Mouse (Mus musculus) embryonic stem cell, embryonic (primary cell): ENCODE results near the gene Rpp14.

ENCODE experiments used
- CTCF ChIA-PET, 4 experiments: fragments of 300-600 bp in 2 of 4; fragments of 350-600 bp in 2 of 4; sonication (Branson Sonifier 250); formaldehyde crosslinking; loops; one replicate each; lab custom pipeline; 2022; ENCODE audit warnings: inconsistent platforms in 2 of 4; lab: Charles Lee
- POLR2A ChIA-PET, 4 experiments: fragments of 300-600 bp in 2 of 4; fragments of 350-600 bp in 2 of 4; sonication (Branson Sonifier 250); formaldehyde crosslinking; loops; one replicate each; lab custom pipeline; 2022; ENCODE audit warnings: antibody characterized with exemption in 4 of 4, inconsistent platforms in 1 of 4; lab: Charles Lee

Rpp14 gene

GRCm38 (mm10) chr14:8080165-8080679 is at the start of gene Rpp14:
TSS of gene Rpp14 (plus strand) at chr14:8080367.
- ChIA-PET CTCF (no interaction called here), POLR2A (interaction anchor here in 1 of 4 experiments (0.7 to 1.1 kb wide), 3 partner anchors 12 to 134 kb away, joined by 3 to 4 read pairs (median 4); partner anchors contain the start of gene Kctd6)

DNA sequence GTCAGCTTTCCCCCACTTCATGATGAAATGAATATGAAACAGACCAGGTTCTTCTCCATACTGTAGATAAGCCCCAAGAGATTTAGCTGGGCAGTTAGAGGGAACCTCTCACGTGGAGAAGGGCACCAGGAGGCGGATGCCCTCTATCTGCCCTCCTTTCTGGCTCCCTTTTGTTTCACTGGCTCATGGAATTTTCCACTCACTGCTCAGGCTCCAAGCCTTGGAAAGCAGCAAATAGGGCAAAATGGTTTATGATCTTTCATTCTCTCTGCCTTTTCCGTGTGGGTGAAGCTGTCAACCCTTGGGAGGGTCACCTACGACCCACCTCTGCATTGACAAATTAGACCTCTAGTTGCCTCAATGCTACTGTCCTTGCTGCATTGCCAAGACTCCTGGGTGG is 49.6 kb upstream of the Rpp14 start:
- POLR2A ChIA-PET, result interaction anchor here in 2 of 4 experiments (0.6 to 1.0 kb wide), 2 partner anchors 12 to 265 kb away, joined by 3 to 6 read pairs; no protein-coding TSS in a partner anchor
- CTCF ChIA-PET, result interaction anchor here in 2 of 4 experiments (1.5 to 1.8 kb wide), 2 partner anchors 33 kb away, joined by 5 to 6 read pairs; no protein-coding TSS in a partner anchor

DNA sequence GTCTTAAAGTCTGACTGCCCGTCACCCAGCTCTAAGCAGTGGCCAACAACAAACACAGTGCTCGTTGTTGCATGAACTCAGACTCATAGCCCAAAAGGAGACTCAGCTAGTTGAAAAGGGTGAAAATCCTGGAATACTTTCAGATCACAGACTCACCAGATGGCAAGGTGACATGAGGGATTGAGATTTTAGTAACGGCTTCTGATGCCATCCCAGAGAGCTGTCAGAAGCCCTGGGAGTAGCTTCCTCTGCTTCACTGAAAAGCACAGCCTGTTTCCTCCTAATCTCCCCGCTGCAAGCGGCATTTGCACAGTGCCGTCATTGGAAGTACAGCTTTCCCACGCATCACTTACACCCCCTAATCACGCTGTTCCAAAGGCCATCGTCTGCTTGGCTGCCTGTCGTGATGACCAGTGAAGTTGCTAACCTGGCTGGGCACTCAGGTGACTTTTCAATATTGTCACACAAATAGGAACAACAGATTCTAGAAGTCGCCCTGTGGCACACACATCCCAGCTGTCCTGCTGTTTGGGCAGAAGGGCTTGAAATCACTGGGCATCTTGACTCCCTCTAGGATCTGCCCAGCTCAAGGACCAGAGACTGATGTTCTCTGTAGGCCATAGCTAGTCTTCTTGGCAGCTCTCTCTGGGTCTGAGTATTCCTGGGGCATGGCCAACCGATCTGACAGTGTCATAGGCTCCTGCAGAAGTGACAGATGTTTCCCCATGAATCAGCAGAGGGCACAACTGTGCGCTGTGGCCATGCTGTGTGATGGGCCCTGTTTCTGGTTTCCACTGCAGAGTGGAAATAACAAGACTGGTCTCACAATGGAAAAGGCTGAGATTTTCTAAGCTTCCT is 47.9 kb upstream of the Rpp14 start:
- ChIA-PET POLR2A (interaction anchor here in 1 of 4 experiments (0.6 to 1.5 kb wide), 4 partner anchors 22 to 255 kb away, joined by 3 read pairs; no protein-coding TSS in a partner anchor), CTCF (interaction anchor here in 1 of 4 experiments (1.1 kb wide), 1 partner anchor 35 kb away, joined by 4 read pairs; no protein-coding TSS in a partner anchor)

- ChIA-PET POLR2A (no interaction called here), CTCF (interaction anchor here in 1 of 4 experiments (0.5 kb wide), 1 partner anchor 354 kb away, joined by 3 read pairs; no protein-coding TSS in a partner anchor)
Observed at GRCm38 (mm10) chr14:8034561-8034960, 45.6 kb upstream of the Rpp14 start.

- ChIA-PET POLR2A (interaction anchor here in 1 of 4 experiments (1.3 kb wide), 1 partner anchor 12 kb away, joined by 3 read pairs; no protein-coding TSS in a partner anchor), CTCF (interaction anchor here in 1 of 4 experiments (1.5 kb wide), 1 partner anchor 39 kb away, joined by 8 read pairs; no protein-coding TSS in a partner anchor)
Observed at GRCm38 (mm10) chr14:8035951-8036350, 44.2 kb upstream of the Rpp14 start.

DNA sequence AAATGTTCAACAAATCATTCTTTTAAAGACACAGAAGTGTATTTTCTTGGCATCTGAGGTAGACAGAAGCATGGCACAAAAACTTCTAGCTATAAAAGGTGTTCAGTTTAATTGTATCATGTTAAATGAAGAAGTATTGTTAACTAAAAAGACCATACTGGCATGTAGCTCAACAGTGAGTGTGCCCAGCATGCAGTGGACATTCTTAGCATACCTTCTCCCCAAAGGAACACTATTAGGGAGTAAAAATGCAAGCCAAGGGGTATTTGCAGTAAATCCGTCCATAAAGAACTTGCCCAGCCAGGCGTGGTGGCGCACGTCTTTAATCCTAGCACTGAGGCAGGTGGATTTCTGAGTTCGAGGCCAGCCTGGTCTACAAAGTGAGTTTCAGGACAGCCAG is 43.8 kb upstream of the Rpp14 start:
- POLR2A ChIA-PET, result interaction anchor here in 1 of 4 experiments (1.3 kb wide), 1 partner anchor 12 kb away, joined by 3 read pairs; no protein-coding TSS in a partner anchor
- CTCF ChIA-PET, result interaction anchor here in 1 of 4 experiments (1.4 to 1.5 kb wide), 2 partner anchors 39 to 92 kb away, joined by 4 to 8 read pairs; no protein-coding TSS in a partner anchor

GRCm38 (mm10) chr14:8038150-8038549 is 42.0 kb upstream of the Rpp14 start:
- CTCF ChIA-PET, result interaction anchor here in 1 of 4 experiments (1.0 kb wide), 1 partner anchor 76 kb away, joined by 3 read pairs; no protein-coding TSS in a partner anchor
- POLR2A ChIA-PET, result no interaction called here

DNA sequence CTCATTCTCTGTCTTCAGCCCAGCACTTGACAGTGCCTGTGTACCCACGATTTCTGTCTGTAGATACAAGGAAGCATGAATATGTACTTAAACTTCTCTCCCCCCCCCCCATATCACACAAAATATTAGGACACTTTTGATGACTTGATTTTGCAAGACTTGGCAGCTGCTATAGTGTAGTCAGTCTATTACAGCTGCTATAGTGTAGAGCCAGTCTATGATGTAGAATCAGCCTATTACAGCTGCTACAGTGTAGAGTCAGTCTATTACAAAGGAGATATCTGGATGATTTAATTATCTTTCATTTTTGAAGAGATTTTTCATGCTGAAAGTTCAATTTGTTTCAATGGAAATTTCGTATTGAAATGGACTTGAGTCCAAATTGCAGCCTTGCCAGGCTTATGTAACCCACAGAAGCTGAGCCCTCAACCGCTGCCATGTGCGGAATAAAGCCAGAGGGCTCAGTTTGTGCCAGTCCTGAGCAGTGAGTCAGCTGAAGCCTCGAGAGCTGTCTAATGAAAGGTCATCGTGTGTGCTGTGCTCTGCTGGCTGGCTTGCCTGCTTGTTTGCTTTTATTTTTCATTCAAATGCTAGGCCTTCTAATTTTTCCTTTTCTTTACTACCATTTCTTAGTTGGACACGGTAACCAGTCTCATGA is 41.2 kb upstream of the Rpp14 start:
- CTCF ChIA-PET, result no interaction called here
- POLR2A ChIA-PET, result no interaction called here

DNA sequence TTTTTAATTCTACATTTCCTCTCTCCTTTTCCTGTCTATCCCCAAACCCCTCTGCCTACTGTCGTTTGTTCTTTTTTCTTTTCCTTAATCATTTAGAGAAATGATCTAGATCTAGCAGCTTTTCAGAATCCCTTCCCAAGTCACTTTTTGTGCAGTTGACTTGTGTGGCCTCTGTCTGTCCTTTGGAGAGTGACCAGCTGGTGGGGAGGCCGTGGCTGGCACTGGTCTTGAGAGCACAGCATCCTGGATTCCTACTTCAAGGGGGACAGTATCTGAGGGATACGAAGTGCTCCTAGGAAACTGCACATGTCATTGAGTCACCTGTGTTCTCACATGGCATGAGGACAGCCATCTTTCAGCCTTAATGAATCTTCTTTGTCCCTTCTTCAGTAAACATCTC is 40.0 kb upstream of the Rpp14 start:
- ChIA-PET CTCF (interaction anchor here in 3 of 4 experiments (0.6 to 1.2 kb wide), 3 partner anchors 43 to 485 kb away, joined by 3 read pairs; no protein-coding TSS in a partner anchor), POLR2A (interaction anchor here in 3 of 4 experiments (0.5 to 6.1 kb wide), 8 partner anchors 9 to 296 kb away, joined by 3 to 33 read pairs (median 3); no protein-coding TSS in a partner anchor)

- ChIA-PET POLR2A (interaction anchor here in 3 of 4 experiments (0.6 to 6.1 kb wide), 8 partner anchors 10 to 46 kb away, joined by 3 to 33 read pairs (median 5); no protein-coding TSS in a partner anchor), CTCF (interaction anchor here in 2 of 4 experiments (1.0 to 1.2 kb wide), 2 partner anchors 44 to 315 kb away, joined by 3 read pairs; no protein-coding TSS in a partner anchor)
Observed at GRCm38 (mm10) chr14:8040911-8041678, 39.1 kb upstream of the Rpp14 start.

DNA sequence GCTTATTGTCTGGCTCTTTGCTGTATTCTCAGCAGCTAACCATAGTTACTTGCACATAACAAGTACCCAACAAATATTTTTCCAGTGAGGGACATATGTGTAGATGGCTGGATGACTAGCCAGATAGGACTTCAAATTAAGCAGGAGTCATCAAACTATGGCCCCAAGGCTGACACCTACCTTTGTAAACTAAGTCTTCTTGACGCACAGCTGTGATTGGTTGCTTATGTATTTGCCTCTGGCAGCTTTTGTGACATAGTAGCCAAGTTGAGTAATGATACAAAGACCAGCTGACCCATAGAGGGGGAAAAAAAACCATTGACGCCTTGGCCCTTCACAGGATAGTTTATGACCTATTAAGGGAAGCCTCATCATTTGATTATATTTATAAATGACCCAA is 38.0 kb upstream of the Rpp14 start:
- ChIA-PET POLR2A (interaction anchor here in 2 of 4 experiments (0.7 to 6.1 kb wide), 5 partner anchors 11 to 176 kb away, joined by 3 to 33 read pairs (median 5); partner anchors contain the start of gene Gm45521 (in 1 of the 2)), CTCF (interaction anchor here in 2 of 4 experiments (1.3 to 1.4 kb wide), 2 partner anchors 45 kb away, joined by 4 to 5 read pairs; no protein-coding TSS in a partner anchor)

DNA sequence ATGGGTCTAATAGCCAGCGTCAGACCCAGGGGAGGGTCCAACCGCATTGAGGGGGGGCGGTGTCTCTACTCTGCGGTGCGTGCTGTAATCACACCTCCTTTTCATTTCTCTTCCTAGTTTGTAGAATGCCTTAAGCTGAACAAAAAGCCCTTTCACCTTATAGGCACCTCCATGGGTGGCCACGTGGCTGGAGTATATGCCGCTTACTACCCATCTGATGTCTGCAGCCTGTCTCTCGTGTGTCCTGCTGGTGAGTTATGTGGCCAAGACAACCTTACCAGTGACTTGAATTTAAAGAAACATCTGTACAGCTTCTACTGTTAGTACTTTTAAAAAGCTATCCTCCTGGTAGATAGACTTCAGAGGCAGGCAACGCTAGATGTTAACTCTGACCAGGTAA is 37.6 kb upstream of the Rpp14 start:
- ChIA-PET CTCF (interaction anchor here in 2 of 4 experiments (1.3 to 1.4 kb wide), 2 partner anchors 45 kb away, joined by 4 to 5 read pairs; no protein-coding TSS in a partner anchor), POLR2A (interaction anchor here in 2 of 4 experiments (0.6 to 6.1 kb wide), 7 partner anchors 12 to 176 kb away, joined by 3 to 33 read pairs (median 3); partner anchors contain the start of gene Gm45521 (in 1 of the 2))

GRCm38 (mm10) chr14:8044330-8044729 is 35.8 kb upstream of the Rpp14 start:
- ChIA-PET POLR2A (interaction anchor here in 2 of 4 experiments (0.6 to 6.1 kb wide), 5 partner anchors 11 to 293 kb away, joined by 3 to 33 read pairs (median 4); no protein-coding TSS in a partner anchor), CTCF (interaction anchor here in 2 of 4 experiments (1.0 to 2.4 kb wide), 5 partner anchors 47 to 302 kb away, joined by 3 to 10 read pairs (median 3); no protein-coding TSS in a partner anchor)

DNA sequence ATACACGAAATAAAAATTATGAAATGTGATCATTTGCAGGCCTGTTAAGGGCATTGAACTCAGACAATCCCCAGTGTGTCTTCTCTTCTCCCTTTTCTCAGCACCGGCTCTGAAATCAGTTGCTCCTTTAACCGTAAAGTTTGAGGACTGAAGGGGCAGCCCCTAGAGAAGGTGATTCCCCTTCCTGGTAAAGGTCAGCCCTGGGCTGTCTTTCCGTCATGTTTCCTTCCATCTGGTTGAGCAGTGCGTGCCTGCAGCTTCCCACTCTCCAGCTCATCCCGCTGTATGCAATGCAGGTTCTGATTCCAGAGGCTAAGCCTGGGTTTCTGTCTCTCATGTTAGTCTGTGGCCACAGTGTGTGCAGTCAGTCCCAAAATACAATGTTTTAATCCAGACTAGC is 35.4 kb upstream of the Rpp14 start:
- POLR2A ChIA-PET, result interaction anchor here (0.6 to 6.1 kb wide), 6 partner anchors 10 to 293 kb away, joined by 3 to 33 read pairs (median 4); no protein-coding TSS in a partner anchor
- CTCF ChIA-PET, result interaction anchor here in 3 of 4 experiments (0.7 to 2.4 kb wide), 9 partner anchors 10 to 302 kb away, joined by 3 to 10 read pairs (median 3); no protein-coding TSS in a partner anchor

DNA sequence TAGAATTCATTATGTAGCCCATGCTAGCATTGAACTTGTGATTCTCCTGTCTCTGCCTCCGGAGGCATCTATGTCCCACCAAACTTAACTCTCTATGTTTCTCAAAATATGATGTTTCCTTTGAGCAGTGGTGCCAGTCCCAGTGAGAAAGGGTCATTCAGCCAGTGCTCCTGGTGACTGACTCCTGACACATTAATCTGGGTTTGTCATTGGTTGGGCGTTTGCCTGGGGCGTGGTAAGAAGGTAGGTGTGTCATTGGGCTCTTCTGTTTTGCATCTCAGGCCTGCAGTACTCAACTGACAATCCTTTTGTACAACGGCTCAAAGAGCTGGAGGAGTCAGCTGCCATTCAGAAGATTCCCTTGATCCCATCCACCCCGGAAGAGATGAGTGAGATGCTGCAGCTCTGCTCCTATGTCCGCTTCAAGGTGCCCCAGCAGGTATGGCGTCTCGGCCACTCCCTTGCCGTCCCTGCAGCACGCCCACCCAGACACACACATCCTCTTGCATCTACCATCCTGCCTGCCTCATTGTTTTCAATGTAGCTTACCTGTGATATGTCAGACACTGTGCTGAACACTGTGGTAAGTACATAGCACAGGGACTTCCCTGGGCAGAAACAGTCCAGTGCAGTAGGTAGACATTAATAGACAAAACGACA is 34.9 kb upstream of the Rpp14 start:
- POLR2A ChIA-PET, result interaction anchor here (0.6 to 6.1 kb wide), 6 partner anchors 9 to 294 kb away, joined by 3 to 33 read pairs (median 4); no protein-coding TSS in a partner anchor
- CTCF ChIA-PET, result interaction anchor here in 3 of 4 experiments (0.7 to 2.4 kb wide), 8 partner anchors 9 to 301 kb away, joined by 3 to 10 read pairs (median 3); no protein-coding TSS in a partner anchor

DNA sequence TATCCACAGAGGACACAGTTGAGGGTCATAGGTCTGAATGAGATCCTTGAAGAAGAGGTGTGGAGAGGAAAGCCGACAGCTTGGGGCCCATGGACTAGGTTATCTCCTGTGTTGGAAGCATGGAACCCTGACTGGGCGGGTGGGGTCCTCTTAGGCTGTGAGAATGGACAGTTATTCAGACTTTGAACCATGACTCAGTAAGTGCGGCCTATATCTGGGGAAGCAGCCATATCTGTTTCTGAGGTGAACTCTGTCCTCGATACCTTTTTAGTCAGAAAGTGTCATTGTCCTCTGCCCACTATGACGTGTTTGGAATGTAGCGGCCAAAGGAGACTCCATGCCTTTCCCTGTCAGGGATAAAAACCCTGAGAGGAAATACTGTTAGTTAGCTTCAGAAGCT is 33.3 kb upstream of the Rpp14 start:
- CTCF ChIA-PET, result no interaction called here
- POLR2A ChIA-PET, result no interaction called here
